Mouse (Mus musculus) G1E (cell line): ENCODE measurements at regions not wholly inside any gene's neighbourhood (a gene's known extent, or its start where the extent isn't known, plus 50 kb on each side); places are given as distances from the start of the nearest gene placed in this dataset.

Experiments
- ATAC-seq: 2 replicates; pipeline ENCODE4 v1.8.0; 2016; ENCODE audit warnings: mild to moderate bottlenecking; ENCODE audit not compliant: insufficient number of reproducible peaks, poor library complexity, low FRiP score, severe bottlenecking; ENCODE audit errors: extremely low read depth
- DNase-seq: peaks from one replicate; pipeline ENCODE4 v3.0.0; 2012; ENCODE audit warnings: low spot score
- H3K27me3 ChIP-seq: 2 replicates; pipeline ENCODE4 v1.6.1; 2012; ENCODE audit warnings: mild to moderate bottlenecking, low read length, inconsistent platforms; ENCODE audit not compliant: insufficient read depth
- H3K36me3 ChIP-seq: replicated peaks from 2 replicates; pipeline ENCODE3; 2012; ENCODE audit warnings: mild to moderate bottlenecking, inconsistent platforms
- H3K4me1 ChIP-seq: 2 replicates; pipeline ENCODE4 v1.6.1; 2012; ENCODE audit warnings: low read depth, low read length, inconsistent platforms, mixed read lengths; ENCODE audit not compliant: insufficient read depth
- H3K4me3 ChIP-seq: 2 replicates; pipeline ENCODE4 v1.5.1; 2012; ENCODE audit warnings: low read depth, mild to moderate bottlenecking, inconsistent platforms, low read length, moderate library complexity, mixed read lengths
- H3K9me3 ChIP-seq: replicated peaks from 2 replicates; pipeline ENCODE4 v1.6.1; 2012; ENCODE audit warnings: inconsistent platforms
- CTCF ChIP-seq: IDR thresholded peaks from 2 replicates; pipeline ENCODE4 v1.5.1; 2012; ENCODE audit warnings: low read depth, low read length, inconsistent platforms, mixed read lengths
- GATA1 ChIP-seq: IDR thresholded peaks from 2 replicates; pipeline ENCODE4 v1.6.1; 2012; ENCODE audit warnings: borderline replicate concordance, low read length, inconsistent platforms, mixed read lengths
- GATA2 ChIP-seq: IDR thresholded peaks from 2 replicates; pipeline ENCODE4 v1.6.1; 2012; ENCODE audit warnings: low read depth, low read length, inconsistent platforms, borderline replicate concordance
- POLR2AphosphoS5 ChIP-seq: IDR thresholded peaks from 2 replicates; pipeline ENCODE4 v1.6.1; 2012; ENCODE audit warnings: low read depth, low read length, inconsistent platforms; ENCODE audit not compliant: insufficient replicate concordance
- TAL1 ChIP-seq: conservative IDR thresholded peaks from 2 replicates; pipeline ENCODE4 v1.6.1; 2012; ENCODE audit warnings: low read depth, low read length, inconsistent platforms, mixed read lengths

- Histone ChIP-seq H3K36me3 (no peaks in the 10 kb centered on the region), H3K27me3 (peaks cover 9% of the 10 kb centered on the region), H3K4me3 (no peak overlapping the region), H3K4me1 (no peaks in the 10 kb centered on the region), H3K9me3 (no peaks in the 10 kb centered on the region)
- DNase-seq, result no peak
- TF ChIP-seq TAL1, result no peak
- no peak for TF ChIP-seq CTCF
- no peak for TF ChIP-seq GATA1
- TF ChIP-seq GATA2, result no peak
- no peak for TF ChIP-seq POLR2AphosphoS5
- no peak for ATAC-seq
Observed at GRCm38 (mm10) chr2:105521841-105522240, 122.7 kb upstream of the Rcn1 start.

DNA sequence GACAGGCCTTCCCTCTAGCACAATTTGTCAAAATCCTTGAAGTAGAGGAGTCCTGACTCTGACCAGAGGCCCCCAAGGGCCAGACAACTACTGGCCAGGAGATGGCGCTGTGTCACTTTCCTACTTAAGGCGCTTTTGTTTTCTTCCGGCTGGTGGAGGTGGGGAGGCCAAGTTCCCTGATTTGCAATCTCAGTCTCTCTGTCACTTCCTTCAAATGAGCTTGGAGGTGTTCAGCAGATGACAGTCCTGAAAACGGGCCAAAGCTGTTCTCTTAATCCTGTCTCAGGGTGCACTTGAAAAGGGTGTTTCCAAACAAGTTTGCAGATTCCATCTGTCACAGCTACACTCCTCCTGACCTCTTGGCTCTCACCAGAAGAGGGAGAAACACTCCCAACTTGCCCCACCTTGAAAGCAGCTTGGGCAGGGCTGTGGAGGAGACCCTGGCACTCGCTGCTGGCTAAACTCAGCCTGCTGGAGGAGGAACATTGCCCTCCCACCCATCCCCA lies 124.2 kb upstream of the Rcn1 start:
- no peak for ATAC-seq
- peaks cover 5% of the 10 kb centered on the region for H3K27me3 ChIP-seq
- no peak overlapping the region for H3K4me3 ChIP-seq
- TF ChIP-seq CTCF (peak; percentile 37; the same call in 1 of the 2 replicates), POLR2AphosphoS5 (no peak), GATA2 (no peak)
- H3K4me1 ChIP-seq, result no peaks in the 10 kb centered on the region
- peak; percentile 15 for DNase-seq
- no peaks in the 10 kb centered on the region for H3K36me3 ChIP-seq
- no peaks in the 10 kb centered on the region for H3K9me3 ChIP-seq

GRCm38 (mm10) chr2:105525111-105525610 lies 126.0 kb upstream of the Rcn1 start:
- Histone ChIP-seq H3K9me3 (no peaks in the 10 kb centered on the region), H3K4me3 (no peak overlapping the region), H3K36me3 (no peaks in the 10 kb centered on the region), H3K4me1 (no peaks in the 10 kb centered on the region), H3K27me3 (peaks cover 5% of the 10 kb centered on the region)
- ATAC-seq (no peak), DNase-seq (no peak)
- no peak for TF ChIP-seq TAL1
- TF ChIP-seq GATA1, result no peak
- no peak for TF ChIP-seq CTCF
- TF ChIP-seq GATA2, result no peak
- no peak for TF ChIP-seq POLR2AphosphoS5

DNA sequence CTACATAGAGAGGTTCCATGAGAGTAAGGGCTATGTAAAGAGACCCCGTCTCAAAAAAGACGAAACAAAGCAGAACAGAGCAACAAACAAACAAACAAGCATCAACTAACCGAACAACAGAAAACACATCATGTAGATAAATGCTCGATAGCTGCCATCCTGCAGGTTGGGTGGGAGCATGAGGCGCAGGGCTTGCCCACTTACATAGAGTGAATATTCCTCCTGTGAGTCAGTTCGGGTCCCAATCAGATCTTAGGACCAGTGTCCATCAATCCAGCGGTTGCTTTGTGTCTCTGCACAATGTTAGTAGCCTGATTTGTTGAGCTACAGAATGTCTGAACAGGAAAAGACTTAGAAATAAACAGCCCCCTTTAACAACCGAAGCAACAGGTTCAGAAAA lies 129.4 kb upstream of the Rcn1 start:
- no peak for ATAC-seq
- Histone ChIP-seq H3K9me3 (no peaks in the 10 kb centered on the region), H3K27me3 (peaks cover 5% of the 10 kb centered on the region), H3K4me3 (no peak overlapping the region), H3K4me1 (no peaks in the 10 kb centered on the region), H3K36me3 (no peaks in the 10 kb centered on the region)
- TF ChIP-seq GATA2, result no peak
- no peak for TF ChIP-seq TAL1
- TF ChIP-seq GATA1, result no peak
- no peak for TF ChIP-seq POLR2AphosphoS5
- TF ChIP-seq CTCF, result no peak
- no peak for DNase-seq

DNA sequence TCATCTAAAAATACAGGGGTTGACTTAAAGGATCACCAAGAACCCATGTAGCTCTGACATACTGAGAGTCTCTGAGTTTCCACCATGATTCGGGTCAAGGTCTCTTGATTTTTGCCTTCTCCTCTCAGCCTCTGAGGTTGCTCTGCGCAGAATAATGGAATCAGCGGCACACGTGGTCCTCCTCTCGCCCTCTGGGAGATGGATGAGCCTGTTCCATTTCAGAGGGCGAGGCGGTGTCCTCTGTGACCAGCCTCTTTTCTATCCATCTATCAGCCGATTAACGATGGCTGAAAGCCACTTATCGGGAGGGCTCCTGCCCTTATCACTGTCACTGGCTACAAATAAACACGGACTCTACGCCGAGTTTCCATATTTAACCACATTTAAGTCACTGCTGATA lies 124.6 kb upstream of the Pax6 start:
- H3K9me3 ChIP-seq, result no peaks in the 10 kb centered on the region
- no peaks in the 10 kb centered on the region for H3K27me3 ChIP-seq
- no peak for ATAC-seq
- TF ChIP-seq GATA2, result no peak
- no peak for TF ChIP-seq GATA1
- TF ChIP-seq TAL1, result no peak
- no peak for TF ChIP-seq CTCF
- no peak for TF ChIP-seq POLR2AphosphoS5
- no peak overlapping the region for H3K4me3 ChIP-seq
- H3K4me1 ChIP-seq, result no peaks in the 10 kb centered on the region
- no peaks in the 10 kb centered on the region for H3K36me3 ChIP-seq
- DNase-seq, result no peak

- no peaks in the 10 kb centered on the region for H3K27me3 ChIP-seq
- no peaks in the 10 kb centered on the region for H3K4me1 ChIP-seq
- ATAC-seq, result no peak
- H3K9me3 ChIP-seq, result no peaks in the 10 kb centered on the region
- no peak for TF ChIP-seq CTCF
- no peak for TF ChIP-seq POLR2AphosphoS5
- TF ChIP-seq GATA1, result no peak
- no peak for TF ChIP-seq GATA2
- no peak for TF ChIP-seq TAL1
- no peak for DNase-seq
- no peak overlapping the region for H3K4me3 ChIP-seq
- H3K36me3 ChIP-seq, result no peaks in the 10 kb centered on the region
Observed at GRCm38 (mm10) chr2:105552092-105552491, 116.6 kb upstream of the Pax6 start.
